Mouse (Mus musculus) thymus, adult 2 months (tissue): ENCODE data around the gene Tmem199. TPM values are rescaled to one million over a fixed set of nuclear protein-coding genes. Genes with fewer than 3 reads are reported as not detected.
A peak's percentile ranks its signal among the peaks of the same experiment; 100 is the strongest.

Source experiments
- DNase-seq: peaks from one replicate; pipeline ENCODE4 v3.0.0; 2021
- H3K27ac ChIP-seq: fragments of 200-500 bp; 2 replicates; pipeline ENCODE4 v1.5.1; 2012; ENCODE audit warnings: low read length, control low read depth; ENCODE audit not compliant: control insufficient read depth, insufficient read depth
- H3K27me3 ChIP-seq: fragments of 200-500 bp; 2 replicates; pipeline ENCODE4 v1.6.1; 2012; ENCODE audit warnings: mild to moderate bottlenecking, low read length, moderate library complexity, mixed read lengths; ENCODE audit not compliant: control insufficient read depth, insufficient read depth
- H3K36me3 ChIP-seq: fragments of 200-500 bp; 2 replicates; pipeline ENCODE4 v1.6.1; 2012; ENCODE audit warnings: mild to moderate bottlenecking, low read length, moderate library complexity; ENCODE audit not compliant: control insufficient read depth, insufficient read depth
- H3K4me1 ChIP-seq: fragments of 200-500 bp; replicated peaks from 2 replicates; pipeline ENCODE4 v1.6.1; 2012; ENCODE audit warnings: low read length; ENCODE audit not compliant: control insufficient read depth, insufficient read depth
- H3K4me3 ChIP-seq: fragments of 200-500 bp; 2 replicates; pipeline ENCODE4 v1.5.1; 2012; ENCODE audit warnings: mild to moderate bottlenecking, low read length, control low read depth, moderate library complexity; ENCODE audit not compliant: control insufficient read depth, insufficient read depth
- CTCF ChIP-seq: fragments of 200-500 bp; IDR thresholded peaks from 2 replicates; pipeline ENCODE4 v1.5.1; 2012; ENCODE audit warnings: mild to moderate bottlenecking, control low read depth, low read length, moderate library complexity, borderline replicate concordance; ENCODE audit not compliant: control insufficient read depth, poor library complexity, insufficient read depth; ENCODE audit errors: extremely low read depth
- POLR2A ChIP-seq: fragments of 200-500 bp; IDR thresholded peaks from 2 replicates; pipeline ENCODE4 v1.6.1; 2012; ENCODE audit warnings: mild to moderate bottlenecking, low read length, control low read depth, moderate library complexity; ENCODE audit not compliant: control insufficient read depth, poor library complexity, insufficient read depth; ENCODE audit errors: extremely low read depth
- WGBS: fragments of 180-500 bp; shearing (Covaris S2); methylation state at CpG from one replicate; pipeline ENCODE4 v1.1.7; 2018; 5-methylcytosine and 5-hydroxymethylcytosine counted together
- polyA plus RNA-seq: library from polyadenylated mRNA; depleted of rRNA; stranded (reverse); fragments of >200 nt; gene quantifications from 2 replicates; pipeline ENCODE4 v1.2.3, GENCODE M21; 2012

Tmem199 gene
- polyA plus RNA-seq, 1 experiment, result 17.3 TPM

- TF ChIP-seq CTCF (peak; percentile 50; the same call in 1 of the 2 replicates), POLR2A (no peak)
- Histone ChIP-seq H3K27me3 (peaks cover 2% of the 10 kb centered on the region; the same call in 1 of the 2 replicates), H3K4me3 (no peak overlapping the region), H3K27ac (no peak overlapping the region), H3K36me3 (no peaks in the 10 kb centered on the region), H3K4me1 (no peaks in the 10 kb centered on the region)
- WGBS, result 3% methylated on average over 8 of the region's 8 CpGs
- peak; percentile 64 for DNase-seq
Measured at GRCm38 (mm10) chr11:78488168-78488567, 23.8 kb downstream of the Tmem199 start.

GRCm38 (mm10) chr11:78483639-78484038, 28.3 kb downstream of the Tmem199 start:
- DNase-seq, result no peak
- no peaks in the 10 kb centered on the region for H3K36me3 ChIP-seq
- WGBS, result 46% methylated on average over 7 of the region's 7 CpGs
- no peak overlapping the region for H3K27ac ChIP-seq
- TF ChIP-seq POLR2A (no peak), CTCF (no peak)
- H3K4me3 ChIP-seq, result no peak overlapping the region
- H3K4me1 ChIP-seq, result no peaks in the 10 kb centered on the region
- no peaks in the 10 kb centered on the region; the same call in 1 of the 2 replicates for H3K27me3 ChIP-seq

GRCm38 (mm10) chr11:78475289-78475688, 36.7 kb downstream of the Tmem199 start:
- TF ChIP-seq CTCF, result no peak
- Histone ChIP-seq H3K36me3 (no peaks in the 10 kb centered on the region), H3K4me3 (no peak overlapping the region), H3K4me1 (peaks cover 9% of the 10 kb centered on the region), H3K27ac (no peak overlapping the region), H3K27me3 (no peaks in the 10 kb centered on the region)
- WGBS, result 20% methylated on average over 3 of the region's 3 CpGs
- no peak for DNase-seq

- 94% methylated on average over 10 of the region's 10 CpGs for WGBS
- no peak for TF ChIP-seq POLR2A
- no peak for TF ChIP-seq CTCF
- no peaks in the 10 kb centered on the region for H3K27me3 ChIP-seq
- H3K4me3 ChIP-seq, result no peak overlapping the region
- no peaks in the 10 kb centered on the region for H3K36me3 ChIP-seq
- DNase-seq, result no peak
- H3K27ac ChIP-seq, result no peak overlapping the region
- peaks cover 9% of the 10 kb centered on the region for H3K4me1 ChIP-seq
Measured at GRCm38 (mm10) chr11:78471326-78472103, 40.5 kb downstream of the Tmem199 start.

GRCm38 (mm10) chr11:78467932-78468331, 44.0 kb downstream of the Tmem199 start:
- no peak for TF ChIP-seq POLR2A
- no peak for TF ChIP-seq CTCF
- Histone ChIP-seq H3K27ac (no peak overlapping the region), H3K27me3 (no peaks in the 10 kb centered on the region), H3K4me1 (peaks cover 12% of the 10 kb centered on the region; the same call in 1 of the 2 replicates), H3K4me3 (no peak overlapping the region), H3K36me3 (no peaks in the 10 kb centered on the region)
- no peak for DNase-seq
- 72% methylated on average over 3 of the region's 3 CpGs for WGBS

- H3K27me3 ChIP-seq, result no peaks in the 10 kb centered on the region
- no peak overlapping the region for H3K27ac ChIP-seq
- DNase-seq, result no peak
- peaks cover 12% of the 10 kb centered on the region; the same call in 1 of the 2 replicates for H3K4me1 ChIP-seq
- 76% methylated on average over 7 of the region's 7 CpGs for WGBS
- no peak overlapping the region for H3K4me3 ChIP-seq
- H3K36me3 ChIP-seq, result no peaks in the 10 kb centered on the region
- TF ChIP-seq CTCF (no peak), POLR2A (no peak)
Measured at GRCm38 (mm10) chr11:78467515-78467914, 44.5 kb downstream of the Tmem199 start.
